ENCODE assay signal across 8 mouse cellular contexts in genomic region chr19:34877898-34878602, GRCm38 (mm10). TPM values are rescaled to one million over a fixed set of nuclear protein-coding genes. Genes with fewer than 3 reads are reported as not detected.
DNase-seq lines count a peak whose midpoint lies in the region; ATAC-seq and TF ChIP-seq lines count a peak whose summit lies in the region.

No protein-coding gene starts in this region.

- DNase-seq in A20 (ENCODE audit: low read depth, low spot score): peak; percentile 97
- peak; percentile 91 to 94 for DNase-seq in heart, adult 9 months (ENCODE audit: low spot score in 2 of 2)
- DNase-seq in monocyte, adult 2 months (ENCODE audit: low read depth in 1 of 2, low spot score in 2 of 2): peak; percentile 45 to 61
- DNase-seq in splenic B cell, adult 2 months (ENCODE audit: low read depth, low spot score): peak; percentile 88

- H3K27me3 ChIP-seq in kidney, embryonic 14.5 days (ENCODE audit: control insufficient read depth, insufficient read depth, low read length): no peaks in the 10 kb centered on the region
- H3K27me3 ChIP-seq in limb, embryonic 15.5 days: no peaks in the 10 kb centered on the region
- no peaks in the 10 kb centered on the region for H3K27me3 ChIP-seq in splenic B cell, adult 2 months (ENCODE audit: control insufficient read depth, insufficient read depth, low read length, poor library complexity, severe bottlenecking)

- peak; percentile 49; the same call in 1 of the 2 replicates for TF ChIP-seq POLR2A in bone marrow, adult 2 months (IDR thresholded peaks at IDR 0.05; ENCODE audit: borderline replicate concordance, control insufficient read depth, low read depth, low read length)
- peak; percentile 87 for TF ChIP-seq POLR2A in embryonic fibroblast, embryonic 13.5 days (IDR thresholded peaks at IDR 0.05; ENCODE audit: low read depth, low read length)

- H3K9ac ChIP-seq in kidney, embryonic 14.5 days (ENCODE audit: low read depth, low read length): peak overlapping the region; percentile 95
- H3K9ac ChIP-seq in limb, embryonic 15.5 days: peak overlapping the region; percentile 83

- no peaks in the 10 kb centered on the region for H3K9me3 ChIP-seq in kidney, embryonic 14.5 days (ENCODE audit: control insufficient read depth, low read length)
- no peaks in the 10 kb centered on the region for H3K9me3 ChIP-seq in limb, embryonic 15.5 days

- peak overlapping the region; percentile 83 for H3K4me3 ChIP-seq in bone marrow, adult 2 months (replicated peaks; ENCODE audit: control insufficient read depth, low read depth, low read length)
- peak overlapping the region; percentile 78 for H3K4me3 ChIP-seq in embryonic fibroblast, embryonic 13.5 days (ENCODE audit: insufficient read depth, low read length)
- peak overlapping the region; percentile 90 for H3K4me3 ChIP-seq in kidney, embryonic 14.5 days (ENCODE audit: low read length)
- H3K4me3 ChIP-seq in limb, embryonic 15.5 days: peak overlapping the region; percentile 90

- peak; percentile 17; the same call in 1 of the 2 replicates for TF ChIP-seq CTCF in bone marrow, adult 2 months (IDR thresholded peaks at IDR 0.05; ENCODE audit: control insufficient read depth, insufficient read depth, low read length)
- peak; percentile 27; the same call in 1 of the 2 replicates for TF ChIP-seq CTCF in embryonic fibroblast, embryonic 13.5 days (IDR thresholded peaks at IDR 0.05; ENCODE audit: borderline replicate concordance, insufficient read depth, low read length)

- ATAC-seq in kidney, embryonic 14.5 days (ENCODE audit: low FRiP score, low TSS enrichment): peak; percentile 95
- peak; percentile 96 for ATAC-seq in limb, embryonic 15.5 days (ENCODE audit: insufficient number of reproducible peaks, low FRiP score, low TSS enrichment, low read depth)

- H3K4me2 ChIP-seq in kidney, embryonic 14.5 days (replicated peaks; ENCODE audit: low read depth, low read length): peak overlapping the region; percentile 71
- H3K4me2 ChIP-seq in limb, embryonic 15.5 days: peak overlapping the region; percentile 83

- under 1% methylated on average over 43 of the region's 45 CpGs for WGBS in bone marrow, adult 2 months
- WGBS in kidney, embryonic 14.5 days: under 1% methylated on average over 45 of the region's 45 CpGs
- 0% methylated on average over 45 of the region's 45 CpGs for WGBS in limb, embryonic 15.5 days

- H3K27ac ChIP-seq in bone marrow, adult 2 months (ENCODE audit: control insufficient read depth, insufficient read depth, low read depth, low read length, poor library complexity): peak overlapping the region; percentile 67
- H3K27ac ChIP-seq in embryonic fibroblast, embryonic 13.5 days (ENCODE audit: insufficient read depth, low read length): peak overlapping the region; percentile 68
- peak overlapping the region; percentile 98 for H3K27ac ChIP-seq in kidney, embryonic 14.5 days (ENCODE audit: low read depth, low read length)
- peak overlapping the region; percentile 97 for H3K27ac ChIP-seq in limb, embryonic 15.5 days

- H3K4me1 ChIP-seq in bone marrow, adult 2 months (ENCODE audit: control insufficient read depth, insufficient read depth, low read length): no peaks in the 10 kb centered on the region; the same call in none of the 2 replicates
- H3K4me1 ChIP-seq in embryonic fibroblast, embryonic 13.5 days (ENCODE audit: control insufficient read depth, insufficient read depth, low read length): no peaks in the 10 kb centered on the region
- 0 out of 2 replicates have a peak, but pooled peaks cover 10% of the 10 kb centered on the region for H3K4me1 ChIP-seq in kidney, embryonic 14.5 days (ENCODE audit: control insufficient read depth, insufficient read depth, low read length)
- peaks cover 13% of the 10 kb centered on the region for H3K4me1 ChIP-seq in limb, embryonic 15.5 days

- H3K36me3 ChIP-seq in kidney, embryonic 14.5 days (ENCODE audit: control insufficient read depth, insufficient read depth, low read length): no peaks in the 10 kb centered on the region
- H3K36me3 ChIP-seq in limb, embryonic 15.5 days: no peaks in the 10 kb centered on the region
- no peaks in the 10 kb centered on the region for H3K36me3 ChIP-seq in splenic B cell, adult 2 months (ENCODE audit: control insufficient read depth, insufficient read depth, low read length, poor library complexity, severe bottlenecking)

RNA-seq across cellular contexts. Expression of gene Pank1, which starts 1.2 kb away (rescaled TPM):
- polyA plus RNA-seq in bone marrow, adult 2 months (2011; ENCODE audit: insufficient read depth, insufficient read length, low replicate concordance, missing spikeins): 1.8 and 2.1 TPM in 2 replicates
- 4.6 and 6.2 TPM in 2 replicates for polyA plus RNA-seq in embryonic fibroblast, embryonic 13.5 days (2011; ENCODE audit: insufficient read length, low read depth, missing spikeins)
- polyA plus RNA-seq in kidney, embryonic 14.5 days (2014; fragmentation: Nextera tagmentation; extraction: Ambion mirVana): 10.2 and 10.7 TPM in 2 replicates
- polyA plus RNA-seq in limb, embryonic 15.5 days (2015; fragmentation: Nextera tagmentation; extraction: Ambion mirVana): 5.0 and 6.1 TPM in 2 replicates

RNA-seq across cellular contexts. Expression of gene Kif20b, which starts 44.1 kb away (rescaled TPM):
- 17.6 and 27.4 TPM in 2 replicates for polyA plus RNA-seq in bone marrow, adult 2 months (2011; ENCODE audit: insufficient read depth, insufficient read length, low replicate concordance, missing spikeins)
- 34.5 and 40.6 TPM in 2 replicates for polyA plus RNA-seq in embryonic fibroblast, embryonic 13.5 days (2011; ENCODE audit: insufficient read length, low read depth, missing spikeins)
- 70.1 and 86.2 TPM in 2 replicates for polyA plus RNA-seq in kidney, embryonic 14.5 days (2014; fragmentation: Nextera tagmentation; extraction: Ambion mirVana)
- polyA plus RNA-seq in limb, embryonic 15.5 days (2015; fragmentation: Nextera tagmentation; extraction: Ambion mirVana): 56.0 and 58.0 TPM in 2 replicates

Comparison
In these comparisons a context has a peak if more than half of its experiments do, and no peak if none do; other contexts are left out.
1. Peak in every context shown above with its lines: DNase-seq, ATAC-seq, H3K4me3 ChIP-seq and H3K27ac ChIP-seq.